Mouse (Mus musculus): ENCODE results near the gene Dvl3. TPM values are rescaled to one million over a fixed set of nuclear protein-coding genes. Genes with fewer than 3 reads are reported as not detected.

Dvl3 gene
- 10 to 100 TPM; 44.6 to 48.6 TPM for total RNA-seq (2023)

DNA sequence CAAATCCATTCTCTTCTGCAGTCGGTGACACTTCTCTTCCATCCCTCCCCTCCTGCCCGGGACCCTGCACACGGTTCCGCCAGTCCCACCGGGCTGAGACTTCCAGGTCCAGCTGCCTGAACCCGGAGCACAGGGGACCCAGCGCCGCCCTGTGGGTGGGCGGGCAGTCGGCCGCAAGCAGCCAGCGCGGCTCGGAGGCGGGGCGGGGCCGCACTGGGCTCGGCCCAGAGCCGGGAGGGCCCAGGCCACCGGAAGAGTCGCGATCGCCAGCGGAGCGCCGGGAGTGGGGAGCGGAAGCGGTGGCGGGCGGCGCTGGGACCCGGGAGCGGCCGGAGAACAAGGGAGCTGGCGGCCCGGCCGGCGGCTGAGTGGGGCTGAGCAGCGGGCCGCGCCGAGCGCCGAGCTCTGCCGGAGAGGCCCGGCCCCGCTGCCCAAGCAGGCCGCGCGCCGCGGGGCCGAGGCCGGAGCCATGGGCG is at the start of gene Dvl3:
Gene Dvl3, plus strand, starts transcription at position 257 of the 476 bp plus-strand sequence.

DNA sequence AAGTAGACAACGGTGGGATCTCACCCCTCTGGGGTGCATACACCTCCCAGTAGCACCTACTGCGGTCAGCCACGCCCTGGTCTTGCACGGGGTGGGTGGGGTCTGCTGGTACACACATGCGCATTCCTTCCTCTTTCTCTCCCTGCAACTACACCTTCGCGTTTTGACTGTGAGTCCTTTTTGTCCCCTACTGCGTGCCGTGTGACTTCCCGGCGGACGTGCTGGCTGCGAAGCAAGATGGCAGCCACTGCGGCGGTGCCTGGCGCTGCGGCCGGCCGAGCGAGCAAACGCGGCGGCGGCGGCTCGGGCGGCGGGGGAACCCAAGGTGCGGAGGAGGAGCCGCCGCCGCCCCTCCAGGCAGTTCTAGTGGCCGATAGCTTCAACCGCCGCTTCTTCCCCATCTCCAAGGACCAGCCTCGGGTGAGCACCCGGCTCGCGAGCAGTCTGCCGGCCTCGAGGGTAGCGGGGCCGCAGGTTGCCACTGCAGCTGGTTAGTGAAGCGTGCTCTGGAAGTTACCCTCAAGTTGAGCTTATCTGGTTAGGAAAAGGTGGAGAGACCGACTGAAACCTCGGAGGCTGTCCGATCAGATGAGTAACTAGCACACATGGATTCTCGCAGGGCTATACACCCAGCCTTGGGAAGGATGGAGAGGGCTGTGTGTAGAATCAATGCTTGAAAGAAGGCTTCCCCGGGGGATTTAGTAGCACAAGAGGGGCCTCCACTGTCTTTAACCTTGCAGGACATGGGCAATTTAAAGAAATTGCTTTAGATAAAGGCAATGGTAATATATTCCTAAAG is 17.9 kb upstream of the Dvl3 start, which contains the start of gene Eif2b5:
Gene Eif2b5, plus strand, starts transcription at position 141 of the 799 bp plus-strand sequence.

DNA sequence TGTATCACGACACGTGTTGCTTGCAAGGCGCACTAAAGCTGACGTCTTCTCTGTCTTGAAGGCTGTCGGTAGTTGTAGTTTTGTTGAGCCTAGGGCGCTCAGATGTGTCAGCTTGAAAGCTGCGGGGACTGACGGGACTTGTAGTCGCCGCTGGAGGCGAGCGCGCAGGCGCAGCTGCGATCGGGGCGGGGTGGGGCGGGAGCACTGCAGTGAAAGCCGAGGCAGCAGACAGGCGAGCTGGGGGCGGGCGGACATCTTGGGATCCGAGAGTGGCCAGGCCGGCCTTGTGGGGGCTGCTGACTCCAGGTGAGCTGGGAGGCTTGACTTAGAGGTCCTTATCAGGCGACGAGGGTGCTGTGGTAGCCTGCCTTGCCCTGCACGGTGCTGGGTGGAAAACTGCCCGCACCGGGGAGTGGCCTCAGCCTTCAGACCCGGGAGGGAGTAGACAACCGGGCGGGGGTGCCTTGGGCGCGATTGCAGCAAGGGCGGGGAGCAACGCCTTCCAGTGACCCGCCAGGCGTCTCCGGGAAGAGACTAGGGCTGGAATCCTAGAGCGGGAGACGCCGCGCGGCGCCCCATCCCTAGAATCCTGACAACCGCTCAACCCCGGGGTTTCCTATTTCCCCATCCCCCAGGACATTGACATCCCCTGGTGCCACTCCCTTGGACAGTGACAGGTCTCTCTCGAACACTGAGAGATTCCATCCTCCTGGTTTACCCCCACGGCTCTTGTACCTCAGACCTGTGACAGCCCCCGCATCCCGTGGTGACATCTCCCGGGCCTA is 18.7 kb downstream of the Dvl3 start, which contains the start of gene Ap2m1:
Gene Ap2m1, plus strand, starts transcription at position 183 of the 785 bp plus-strand sequence.

DNA sequence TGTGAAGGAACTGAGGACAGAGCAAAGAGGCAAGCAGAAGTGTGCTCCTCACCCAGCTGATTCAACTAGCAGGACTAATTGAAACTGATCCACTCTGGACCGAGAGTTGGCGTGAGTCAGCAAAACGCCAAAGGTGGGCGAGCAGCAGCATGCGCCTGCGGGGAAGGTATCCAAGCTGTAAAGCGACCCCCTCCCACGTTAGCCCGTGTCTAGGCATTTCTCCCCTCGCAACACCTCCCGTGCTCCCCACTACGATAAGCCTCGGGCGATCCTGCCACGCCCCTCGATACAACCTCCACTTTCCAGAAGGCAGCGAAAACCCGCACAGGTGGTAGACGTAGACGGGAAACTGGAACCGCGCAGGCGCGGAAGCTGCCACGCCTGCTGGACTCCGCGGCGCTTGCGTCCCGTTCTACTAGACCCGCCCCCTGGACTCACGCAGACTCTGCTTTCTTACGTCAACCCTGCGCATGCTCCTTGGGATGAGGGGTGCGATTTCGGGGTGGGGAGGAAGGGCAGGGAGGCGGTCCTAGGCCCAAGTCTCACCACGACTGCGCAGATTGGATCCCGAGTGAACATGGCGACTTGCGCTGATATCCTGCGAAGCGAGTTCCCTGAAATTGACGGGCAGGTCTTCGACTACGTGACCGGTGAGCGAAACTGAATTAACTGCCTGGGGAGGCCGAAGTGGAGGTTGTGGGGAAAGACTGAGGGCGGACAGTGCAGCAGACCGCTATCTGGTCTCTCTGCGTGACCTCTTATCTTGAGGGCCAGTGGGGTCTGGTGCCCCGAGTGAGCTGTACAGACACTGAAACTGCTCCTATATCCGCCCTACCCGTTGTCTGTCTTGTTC is 31.5 kb downstream of the Dvl3 start, which contains the start of gene Abcf3:
Gene Abcf3, plus strand, starts transcription at position 482 of the 853 bp plus-strand sequence.

Other genes starting within 250 kb of the Dvl3 start
- gene Parl, start 214.6 kb upstream of the Dvl3 start, total RNA-seq (2023), result 10 to 100 TPM; 65.9 to 79.3 TPM
- not detected for gene Cyp2ab1, start 191.6 kb upstream of the Dvl3 start, total RNA-seq (2023)
- gene Abcc5, start 90.6 kb upstream of the Dvl3 start, total RNA-seq (2023), result 10 to 100 TPM; 26.9 to 35.2 TPM
- 10 to 100 TPM; 45.2 to 48.4 TPM for gene Eif2b5, start 18.2 kb upstream of the Dvl3 start, total RNA-seq (2023)
- gene Ap2m1, start 18.5 kb downstream of the Dvl3 start, total RNA-seq (2023), result 100 to 1,000 TPM; 196 to 208 TPM
- gene Abcf3, start 31.6 kb downstream of the Dvl3 start, total RNA-seq (2023), result 100 to 1,000 TPM; 121 to 127 TPM
- under 1 TPM in 1 of 2 experiments, not detected in 1; 0.27 TPM for gene Vwa5b2, start 72.5 kb downstream of the Dvl3 start, total RNA-seq (2023)
- 1 to 10 TPM; 3.9 to 4.0 TPM for gene Eef1akmt4, start 94.6 kb downstream of the Dvl3 start, total RNA-seq (2023)
- not detected for gene Gm49333, start 94.6 kb downstream of the Dvl3 start, total RNA-seq (2023)
- 10 to 100 TPM; 10.9 to 13.9 TPM for gene Alg3, start 94.8 kb downstream of the Dvl3 start, total RNA-seq (2023)
- gene Camk2n2, start 104.3 kb downstream of the Dvl3 start, total RNA-seq (2023), result not detected
- gene Ece2, start 112.8 kb downstream of the Dvl3 start, total RNA-seq (2023), result not detected
- 100 to 1,000 TPM; 113 to 130 TPM for gene Psmd2, start 134.7 kb downstream of the Dvl3 start, total RNA-seq (2023)
- 100 to 1,000 TPM; 321 to 333 TPM for gene Eif4g1, start 151.3 kb downstream of the Dvl3 start, total RNA-seq (2023)
- 1 to 10 TPM; 1.2 to 4.0 TPM for gene Fam131a, start 176.3 kb downstream of the Dvl3 start, total RNA-seq (2023)
- gene Polr2h, start 200.7 kb downstream of the Dvl3 start, total RNA-seq (2023), result 10 to 100 TPM; 12.8 to 16.9 TPM
- 1 to 10 TPM; 3.5 to 3.9 TPM for gene Clcn2, start 200.8 kb downstream of the Dvl3 start, total RNA-seq (2023)
- not detected for gene Chrd, start 216.1 kb downstream of the Dvl3 start, total RNA-seq (2023)
- not detected for gene Thpo, start 217.5 kb downstream of the Dvl3 start, total RNA-seq (2023)